Mouse (Mus musculus) liver, embryonic 18 days (tissue): ENCODE data around the gene Glra2. TPM values are rescaled to one million over a fixed set of nuclear protein-coding genes. Genes with fewer than 3 reads are reported as not detected.

Experiments used
- polyA plus RNA-seq: library from polyadenylated mRNA; depleted of rRNA; stranded (reverse); fragments of >200 nt; gene quantifications from 2 replicates; pipeline ENCODE4 v1.2.3, GENCODE M21; 2012; rRNA removed

The Glra2 gene
- polyA plus RNA-seq, result not detected in 2 replicates

GRCm38 (mm10) chrX:165326939-165327698, at the start of gene Glra2:
Gene Glra2 (minus strand): TSS chrX:165327393.

